Mouse (Mus musculus) telencephalon, adult 2 months (tissue): ENCODE data around the gene 0610010K14Rik.

Source experiments
- DNase-seq: peaks from one replicate; pipeline ENCODE4 v3.0.0-alpha.2; 2011; ENCODE audit warnings: low read depth, low spot score

Gene 0610010K14Rik

GRCm38 (mm10) chr11:70237457-70238167 lies at the start of gene 0610010K14Rik:
Gene 0610010K14Rik, minus strand, starts transcription at chr11:70237914.
- peak; percentile 95 for DNase-seq

GRCm38 (mm10) chr11:70285686-70286085 lies 48.0 kb upstream of the 0610010K14Rik start:
- DNase-seq = no peak

GRCm38 (mm10) chr11:70284757-70285156 lies 47.0 kb upstream of the 0610010K14Rik start:
- DNase-seq = no peak

- no peak for DNase-seq
Observed at GRCm38 (mm10) chr11:70283666-70284065, 46.0 kb upstream of the 0610010K14Rik start.

- no peak for DNase-seq
Observed at GRCm38 (mm10) chr11:70280441-70280840, 42.7 kb upstream of the 0610010K14Rik start.

- no peak for DNase-seq
Observed at GRCm38 (mm10) chr11:70278961-70279360, 41.2 kb upstream of the 0610010K14Rik start.

GRCm38 (mm10) chr11:70271641-70272040 lies 33.9 kb upstream of the 0610010K14Rik start:
- no peak for DNase-seq

GRCm38 (mm10) chr11:70266405-70266804 lies 28.7 kb upstream of the 0610010K14Rik start:
- no peak for DNase-seq

- no peak for DNase-seq
Observed at GRCm38 (mm10) chr11:70265819-70266218, 28.1 kb upstream of the 0610010K14Rik start.

GRCm38 (mm10) chr11:70265252-70265651 lies 27.5 kb upstream of the 0610010K14Rik start:
- DNase-seq = no peak

GRCm38 (mm10) chr11:70259035-70259434 lies 21.3 kb upstream of the 0610010K14Rik start:
- DNase-seq = no peak

GRCm38 (mm10) chr11:70254931-70255531 lies 17.3 kb upstream of the 0610010K14Rik start, which contains the start of gene Alox12:
Gene Alox12, minus strand, starts transcription at chr11:70255353.
- no peak for DNase-seq

- DNase-seq = no peak
Observed at GRCm38 (mm10) chr11:70254337-70254736, 16.6 kb upstream of the 0610010K14Rik start.

GRCm38 (mm10) chr11:70251853-70252252 lies 14.1 kb upstream of the 0610010K14Rik start:
- no peak for DNase-seq

GRCm38 (mm10) chr11:70250150-70250549 lies 12.4 kb upstream of the 0610010K14Rik start:
- no peak for DNase-seq

GRCm38 (mm10) chr11:70247136-70247845 lies 9.6 kb upstream of the 0610010K14Rik start:
- no peak for DNase-seq

GRCm38 (mm10) chr11:70242591-70242990 lies 4.9 kb upstream of the 0610010K14Rik start:
- DNase-seq = no peak

GRCm38 (mm10) chr11:70239541-70240279 lies 2.0 kb upstream of the 0610010K14Rik start, which contains the start of the genes Gm21988 and Rnasek:
Gene Gm21988, minus strand, starts transcription at chr11:70239830.
Gene Rnasek, minus strand, starts transcription at chr11:70239842.
- DNase-seq = peak; percentile 88

- DNase-seq = no peak
Observed at GRCm38 (mm10) chr11:70238591-70239440, 1.1 kb upstream of the 0610010K14Rik start.

- DNase-seq = no peak
Observed at GRCm38 (mm10) chr11:70236717-70237116, 997 bp downstream of the 0610010K14Rik start.
